9 mouse cellular contexts compared by ENCODE assay signal in genomic region chr14:121738431-121739403, GRCm38 (mm10). TPM values are rescaled to one million over a fixed set of nuclear protein-coding genes. Genes with fewer than 3 reads are reported as not detected.
DNase-seq lines count a peak whose midpoint lies in the region; ATAC-seq and TF ChIP-seq lines count a peak whose summit lies in the region.
"Had no signal": no experiment of that assay in that cellular context is flagged by ENCODE, and none has a peak within 500 bp of the region (broad histone marks: within the 10 kb centered on the region; RNA-seq: fewer than 3 reads in every experiment).

No protein-coding gene starts in this region.

- no peaks in the 10 kb centered on the region for H3K79me2 ChIP-seq in heart, adult 2 months (replicated peaks; ENCODE audit: control insufficient read depth, insufficient read depth, low read length)

- ATAC-seq in hindbrain, embryonic 13.5 days (ENCODE audit: low FRiP score), result peak; percentile 59
- ATAC-seq in hindbrain, embryonic 11.5 days (ENCODE audit: low FRiP score), result no peak
- peak; percentile 52 to 62 for ATAC-seq in hematopoietic stem cell, adult 5-6 weeks (replicated peaks in 1 of 2; ENCODE audit: insufficient read depth in 1 of 2, low FRiP score in 2 of 2, low TSS enrichment in 1 of 2, low read depth in 1 of 2, poor library complexity in 2 of 2, severe bottlenecking in 2 of 2)
- ATAC-seq in midbrain, embryonic 14.5 days (ENCODE audit: low FRiP score, low TSS enrichment), result peak; percentile 41; the same call in 1 of the 2 replicates
- ATAC-seq in kidney, embryonic 15.5 days (replicated peaks; ENCODE audit: low FRiP score), result no peak

- peak overlapping the region; percentile 80 for H3K27ac ChIP-seq in hindbrain, embryonic 13.5 days
- H3K27ac ChIP-seq in hindbrain, embryonic 11.5 days (ENCODE audit: low read depth, low read length), result no peak overlapping the region
- H3K27ac ChIP-seq in midbrain, embryonic 14.5 days (replicated peaks; ENCODE audit: low read depth, low read length), result peak overlapping the region; percentile 82
- no peak overlapping the region for H3K27ac ChIP-seq in heart, adult 2 months
- H3K27ac ChIP-seq in kidney, embryonic 15.5 days, result no peak overlapping the region
- H3K27ac ChIP-seq: limb, embryonic 12.5 days had no signal

- H3K9ac ChIP-seq in hindbrain, embryonic 13.5 days, result peak overlapping the region; percentile 56
- no peak overlapping the region for H3K9ac ChIP-seq in hindbrain, embryonic 11.5 days (ENCODE audit: low read depth, low read length)
- H3K9ac ChIP-seq in midbrain, embryonic 14.5 days (replicated peaks; ENCODE audit: low read length), result peak overlapping the region; percentile 46
- no peak overlapping the region for H3K9ac ChIP-seq in heart, adult 2 months (ENCODE audit: low read depth, low read length)
- H3K9ac ChIP-seq in kidney, embryonic 15.5 days, result no peak overlapping the region
- H3K9ac ChIP-seq: limb, embryonic 12.5 days had no signal

- DNase-seq in hindbrain, embryonic 11.5 days (ENCODE audit: low spot score), result no peak
- peak; percentile 86 for DNase-seq in brain, adult 2 months (ENCODE audit: low read depth, low spot score)
- peak; percentile 65 for DNase-seq in midbrain, embryonic 14.5 days
- no peak for DNase-seq in heart, adult 2 months
- no peak for DNase-seq in cerebellum, postnatal 36 days

- no peaks in the 10 kb centered on the region for H3K36me3 ChIP-seq in hindbrain, embryonic 13.5 days
- H3K36me3 ChIP-seq in hindbrain, embryonic 11.5 days (ENCODE audit: control insufficient read depth, insufficient read depth, low read length), result no peaks in the 10 kb centered on the region
- H3K36me3 ChIP-seq in midbrain, embryonic 14.5 days (ENCODE audit: control insufficient read depth, insufficient read depth, low read length), result no peaks in the 10 kb centered on the region
- H3K36me3 ChIP-seq in heart, adult 2 months (ENCODE audit: control insufficient read depth, insufficient read depth, low read length), result no peaks in the 10 kb centered on the region
- no peaks in the 10 kb centered on the region for H3K36me3 ChIP-seq in kidney, embryonic 15.5 days
- H3K36me3 ChIP-seq: limb, embryonic 12.5 days had no signal

- TF ChIP-seq POLR2A in heart, adult 2 months (IDR thresholded peaks at IDR 0.05; ENCODE audit: insufficient read depth, low read depth, low read length), result no peak

- peaks cover 11% of the 10 kb centered on the region for H3K4me1 ChIP-seq in hindbrain, embryonic 13.5 days (replicated peaks)
- no peaks in the 10 kb centered on the region for H3K4me1 ChIP-seq in hindbrain, embryonic 11.5 days (replicated peaks; ENCODE audit: control insufficient read depth, insufficient read depth, low read length)
- peaks cover 19% of the 10 kb centered on the region for H3K4me1 ChIP-seq in midbrain, embryonic 14.5 days (ENCODE audit: control insufficient read depth, insufficient read depth, low read length)
- H3K4me1 ChIP-seq in heart, adult 2 months (ENCODE audit: control insufficient read depth, insufficient read depth, low read length), result peaks cover 11% of the 10 kb centered on the region
- H3K4me1 ChIP-seq in kidney, embryonic 15.5 days, result peaks cover 19% of the 10 kb centered on the region

- WGBS in hindbrain, embryonic 13.5 days, result 70% methylated on average over 24 of the region's 24 CpGs
- WGBS in hindbrain, embryonic 11.5 days, result 82% methylated on average over 24 of the region's 24 CpGs
- WGBS in midbrain, embryonic 14.5 days, result 61% methylated on average over 24 of the region's 24 CpGs
- WGBS in heart, adult 2 months, result 37% methylated on average over 24 of the region's 24 CpGs
- 68% methylated on average over 24 of the region's 24 CpGs for WGBS in kidney, embryonic 15.5 days

- peak overlapping the region; percentile 26 for H3K4me2 ChIP-seq in hindbrain, embryonic 13.5 days
- H3K4me2 ChIP-seq in hindbrain, embryonic 11.5 days (replicated peaks; ENCODE audit: low read depth, low read length), result no peak overlapping the region
- H3K4me2 ChIP-seq in midbrain, embryonic 14.5 days (ENCODE audit: low read length), result peak overlapping the region; percentile 41
- no peak overlapping the region for H3K4me2 ChIP-seq in kidney, embryonic 15.5 days
- H3K4me2 ChIP-seq: limb, embryonic 12.5 days had no signal

- H3K27me3 ChIP-seq in hindbrain, embryonic 13.5 days, result no peaks in the 10 kb centered on the region
- no peaks in the 10 kb centered on the region for H3K27me3 ChIP-seq in hindbrain, embryonic 11.5 days (ENCODE audit: control insufficient read depth, insufficient read depth, low read length)
- no peaks in the 10 kb centered on the region for H3K27me3 ChIP-seq in midbrain, embryonic 14.5 days (ENCODE audit: control insufficient read depth, insufficient read depth, low read length)
- no peaks in the 10 kb centered on the region for H3K27me3 ChIP-seq in heart, adult 2 months (ENCODE audit: control insufficient read depth, insufficient read depth, low read length)
- peaks cover 4% of the 10 kb centered on the region; the same call in 1 of the 2 replicates for H3K27me3 ChIP-seq in kidney, embryonic 15.5 days

- no peak for TF ChIP-seq CTCF in heart, adult 2 months (IDR thresholded peaks at IDR 0.05)

- H3K9me3 ChIP-seq in hindbrain, embryonic 13.5 days, result no peaks in the 10 kb centered on the region
- no peaks in the 10 kb centered on the region for H3K9me3 ChIP-seq in hindbrain, embryonic 11.5 days (ENCODE audit: control insufficient read depth, low read length)
- no peaks in the 10 kb centered on the region for H3K9me3 ChIP-seq in midbrain, embryonic 14.5 days (ENCODE audit: control insufficient read depth, low read length)
- no peaks in the 10 kb centered on the region for H3K9me3 ChIP-seq in kidney, embryonic 15.5 days (replicated peaks)
- H3K9me3 ChIP-seq: limb, embryonic 12.5 days had no signal

- intact Hi-C loops in heart, adult 2 months (cut with DNase I), result no loop called here

- 0 out of 2 replicates have a peak overlapping the region, but pooled peaks have one; percentile 4 for H3K4me3 ChIP-seq in hindbrain, embryonic 13.5 days
- H3K4me3 ChIP-seq in hindbrain, embryonic 11.5 days (ENCODE audit: low read depth, low read length), result no peak overlapping the region
- peak overlapping the region; percentile 24 for H3K4me3 ChIP-seq in midbrain, embryonic 14.5 days (replicated peaks; ENCODE audit: low read depth, low read length)
- H3K4me3 ChIP-seq in heart, adult 2 months, result no peak overlapping the region
- no peak overlapping the region for H3K4me3 ChIP-seq in kidney, embryonic 15.5 days (replicated peaks)
- H3K4me3 ChIP-seq: limb, embryonic 12.5 days had no signal

- no peak for TF ChIP-seq EP300 in heart, adult 2 months (IDR thresholded peaks at IDR 0.05; ENCODE audit: insufficient read depth, low read depth, low read length)

RNA-seq across cellular contexts. Expression of gene Dock9, which starts 58.9 kb away (rescaled TPM):
- polyA plus RNA-seq in hindbrain, embryonic 13.5 days (2015; fragmentation: Nextera tagmentation; extraction: Ambion mirVana), result 6.2 and 7.3 TPM in 2 replicates
- 5.4 and 6.0 TPM in 2 replicates for polyA plus RNA-seq in hindbrain, embryonic 11.5 days (2014; fragmentation: Nextera tagmentation; extraction: Ambion mirVana)
- 16.8 and 19.6 TPM in 2 replicates for total RNA-seq in hematopoietic stem cell, adult 5-6 weeks (2017)
- polyA plus RNA-seq in midbrain, embryonic 14.5 days (2014; fragmentation: Nextera tagmentation; extraction: Ambion mirVana), result 11.2 and 11.3 TPM in 2 replicates
- total RNA-seq in heart, adult 2 months (2021), result 10 to 100 TPM; 24.0 to 25.7 TPM
- polyA plus RNA-seq in heart, adult 2 months (2012; rRNA removed), result 19.8 and 27.1 TPM in 2 replicates
- 10.1 and 11.1 TPM in 2 replicates for polyA plus RNA-seq in kidney, embryonic 15.5 days (2015; fragmentation: Nextera tagmentation; extraction: Ambion mirVana)

Comparison
In these comparisons a context has a peak if more than half of its experiments do, and no peak if none do; other contexts are left out.
1. ATAC-seq: peak in hindbrain, embryonic 13.5 days (single experiment), hematopoietic stem cell, adult 5-6 weeks (2 of 2) and midbrain, embryonic 14.5 days (single experiment); none in hindbrain, embryonic 11.5 days (single experiment) and kidney, embryonic 15.5 days (single experiment).
2. H3K27ac ChIP-seq: peak in hindbrain, embryonic 13.5 days (single experiment) and midbrain, embryonic 14.5 days (single experiment); none in hindbrain, embryonic 11.5 days (single experiment), heart, adult 2 months (single experiment) and kidney, embryonic 15.5 days (single experiment).
3. H3K4me2 ChIP-seq: peak in hindbrain, embryonic 13.5 days (single experiment) and midbrain, embryonic 14.5 days (single experiment); none in hindbrain, embryonic 11.5 days (single experiment) and kidney, embryonic 15.5 days (single experiment).
4. H3K4me3 ChIP-seq: peak in hindbrain, embryonic 13.5 days (single experiment) and midbrain, embryonic 14.5 days (single experiment); none in hindbrain, embryonic 11.5 days (single experiment), heart, adult 2 months (single experiment) and kidney, embryonic 15.5 days (single experiment).
5. H3K9ac ChIP-seq: peak in hindbrain, embryonic 13.5 days (single experiment) and midbrain, embryonic 14.5 days (single experiment); none in hindbrain, embryonic 11.5 days (single experiment), heart, adult 2 months (single experiment) and kidney, embryonic 15.5 days (single experiment).
6. DNase-seq: peak in brain, adult 2 months (single experiment) and midbrain, embryonic 14.5 days (single experiment); none in hindbrain, embryonic 11.5 days (single experiment), heart, adult 2 months (0 of 2) and cerebellum, postnatal 36 days (0 of 2).